Mouse (Mus musculus) gastrocnemius, postnatal 25 days (tissue): ENCODE measurements around the gene Rassf1. TPM values are rescaled to one million over a fixed set of nuclear protein-coding genes. Genes with fewer than 3 reads are reported as not detected.
"Not testable (repeated sequence)": the region's sequence is repeated elsewhere in the genome, so short reads cannot be mapped to it uniquely, and the experiment has no call there.

Source experiments
- DNase-seq: peaks from one replicate; pipeline ENCODE4 v3.0.0; 2022
- total RNA-seq, 2 experiments: library from RNA; stranded (reverse); gene quantifications; 1 replicate in 1 of 2; 2 replicates in 1 of 2; pipeline ENCODE4 v1.2.3; 2021

Rassf1 gene
- total RNA-seq, 2 experiments from 2014 or later, result 10.8 to 12.5 TPM

- DNase-seq, result no peak
Measured at GRCm38 (mm10) chr9:107556346-107556745, 5.0 kb downstream of the Rassf1 start.

- peak; percentile 95 for DNase-seq
Measured at GRCm38 (mm10) chr9:107563029-107563581, 11.8 kb downstream of the Rassf1 start, which contains the start of gene Tusc2. TSS of gene Tusc2 (plus strand) at chr9:107563255.

- DNase-seq, result not testable (repeated sequence)
Measured at GRCm38 (mm10) chr9:107565556-107565955, 14.2 kb downstream of the Rassf1 start.

GRCm38 (mm10) chr9:107566041-107566709 is 14.8 kb downstream of the Rassf1 start:
- no peak for DNase-seq

- peak; percentile 62 for DNase-seq
Measured at GRCm38 (mm10) chr9:107566855-107567254, 15.5 kb downstream of the Rassf1 start.

- DNase-seq, result no peak
Measured at GRCm38 (mm10) chr9:107567702-107568319, 16.5 kb downstream of the Rassf1 start, which contains the start of gene Hyal2. TSS of gene Hyal2 (plus strand) at chr9:107567945.

GRCm38 (mm10) chr9:107568331-107569261 is 17.2 kb downstream of the Rassf1 start:
- DNase-seq, result peak; percentile 84

GRCm38 (mm10) chr9:107569270-107569669 is 17.9 kb downstream of the Rassf1 start:
- DNase-seq, result no peak

GRCm38 (mm10) chr9:107570016-107570415 is 18.7 kb downstream of the Rassf1 start:
- no peak for DNase-seq

GRCm38 (mm10) chr9:107570845-107571244 is 19.5 kb downstream of the Rassf1 start:
- DNase-seq, result no peak

GRCm38 (mm10) chr9:107571534-107572326 is 20.4 kb downstream of the Rassf1 start:
- no peak for DNase-seq

GRCm38 (mm10) chr9:107572327-107572662 is 20.9 kb downstream of the Rassf1 start:
- no peak for DNase-seq

GRCm38 (mm10) chr9:107573774-107574173 is 22.4 kb downstream of the Rassf1 start:
- DNase-seq, result not testable (repeated sequence)

- no peak for DNase-seq
Measured at GRCm38 (mm10) chr9:107575579-107576356, 24.4 kb downstream of the Rassf1 start.

- peak; percentile 87 for DNase-seq
Measured at GRCm38 (mm10) chr9:107576357-107577107, 25.2 kb downstream of the Rassf1 start, which contains the start of gene Hyal1. TSS of gene Hyal1 (plus strand) at chr9:107576927.

GRCm38 (mm10) chr9:107577871-107578270 is 26.5 kb downstream of the Rassf1 start:
- no peak for DNase-seq

- DNase-seq, result no peak
Measured at GRCm38 (mm10) chr9:107578587-107578986, 27.2 kb downstream of the Rassf1 start, which contains the start of gene Naa80. TSS of gene Naa80 (plus strand) at chr9:107578887.

GRCm38 (mm10) chr9:107579023-107579900 is 27.9 kb downstream of the Rassf1 start:
- DNase-seq, result no peak
